Mouse (Mus musculus) lung, embryonic 16.5 days (tissue): ENCODE results near the gene Mrpl12. TPM values are rescaled to one million over a fixed set of nuclear protein-coding genes. Genes with fewer than 3 reads are reported as not detected.
A peak's percentile ranks its signal among the peaks of the same experiment; 100 is the strongest.

Experiments
- ATAC-seq: fragments of 200-750 bp; cut with Nextera tagmentation; 2 replicates; pipeline ENCODE4 v1.8.0; 2017; ENCODE audit warnings: low read depth, mild to moderate bottlenecking, moderate library complexity
- H3K27ac ChIP-seq: fragments of 300-500 bp; sonication (generic); 2 replicates; pipeline ENCODE4 v1.5.1; 2014; ENCODE audit warnings: mild to moderate bottlenecking, control low read depth, low read length
- H3K27me3 ChIP-seq: fragments of 300-500 bp; sonication (generic); 2 replicates; pipeline ENCODE4 v1.6.1; 2014; ENCODE audit warnings: low read depth, low read length, mixed read lengths; ENCODE audit not compliant: control insufficient read depth, insufficient read depth
- H3K36me3 ChIP-seq: fragments of 300-500 bp; sonication (generic); 2 replicates; pipeline ENCODE4 v1.6.1; 2014; ENCODE audit warnings: low read length; ENCODE audit not compliant: control insufficient read depth, insufficient read depth
- H3K4me1 ChIP-seq: fragments of 300-500 bp; sonication (generic); replicated peaks from 2 replicates; pipeline ENCODE4 v1.6.1; 2014; ENCODE audit warnings: low read length, mixed read lengths; ENCODE audit not compliant: control insufficient read depth, insufficient read depth
- H3K4me2 ChIP-seq: fragments of 300-500 bp; sonication (generic); 2 replicates; pipeline ENCODE4 v1.6.1; 2014; ENCODE audit warnings: low read depth, low read length, control low read depth
- H3K4me3 ChIP-seq: fragments of 300-500 bp; sonication (generic); 2 replicates; pipeline ENCODE4 v1.5.1; 2014; ENCODE audit warnings: mild to moderate bottlenecking, low read length, control low read depth
- H3K9ac ChIP-seq: fragments of 300-500 bp; sonication (generic); 2 replicates; pipeline ENCODE4 v1.6.1; 2014; ENCODE audit warnings: low read length, control low read depth
- H3K9me3 ChIP-seq: fragments of 300-500 bp; sonication (generic); 2 replicates; pipeline ENCODE4 v1.6.1; 2016; ENCODE audit warnings: low read length; ENCODE audit not compliant: control insufficient read depth
- WGBS: fragments of 180-500 bp; shearing (Covaris S2); extraction: QIAGEN DNeasy Blood & Tissue Kit; methylation state at CpG from one replicate; pipeline ENCODE4 v1.1.7; 2014; 5-methylcytosine and 5-hydroxymethylcytosine counted together
- polyA plus RNA-seq: library from polyadenylated mRNA; unstranded; fragments of >200 nt; fragmentation: Nextera tagmentation; extraction: Ambion mirVana; gene quantifications from 2 replicates; pipeline ENCODE4 v1.2.1, GENCODE M21; 2015

Mrpl12 gene
- polyA plus RNA-seq, 1 experiment from 2014 or later, result 117 TPM

GRCm38 (mm10) chr11:120467051-120467735 is 17.2 kb upstream of the Mrpl12 start, which contains the start of gene Arl16:
Arl16 (minus strand) TSS chr11:120467607.
- Histone ChIP-seq H3K27me3 (no peaks in the 10 kb centered on the region), H3K4me1 (peaks cover 16% of the 10 kb centered on the region), H3K4me3 (peak within 1 kb of the TSS; percentile 96), H3K9ac (peak within 1 kb of the TSS; percentile 90), H3K36me3 (peaks cover 10% of the 10 kb centered on the region), H3K4me2 (peak within 1 kb of the TSS; percentile 94), H3K9me3 (no peaks in the 10 kb centered on the region), H3K27ac (peak within 1 kb of the TSS; percentile 65)
- under 1% methylated on average over 51 of the region's 54 CpGs for WGBS
- ATAC-seq, result peak; percentile 100

- Histone ChIP-seq H3K9me3 (no peaks in the 10 kb centered on the region), H3K4me3 (peak overlapping the region; percentile 96), H3K4me2 (peak overlapping the region; percentile 92), H3K9ac (peak overlapping the region; percentile 90), H3K27ac (peak overlapping the region; percentile 33; the same call in 1 of the 2 replicates), H3K27me3 (no peaks in the 10 kb centered on the region), H3K4me1 (peaks cover 16% of the 10 kb centered on the region), H3K36me3 (peaks cover 10% of the 10 kb centered on the region)
- ATAC-seq, result no peak
- under 1% methylated on average over 33 of the region's 33 CpGs for WGBS
Measured at GRCm38 (mm10) chr11:120467736-120468092, 16.7 kb upstream of the Mrpl12 start.

- Histone ChIP-seq H3K9me3 (no peaks in the 10 kb centered on the region), H3K4me1 (peaks cover 7% of the 10 kb centered on the region), H3K9ac (no peak overlapping the region), H3K4me3 (no peak overlapping the region), H3K4me2 (no peak overlapping the region), H3K36me3 (peaks cover 27% of the 10 kb centered on the region), H3K27ac (no peak overlapping the region), H3K27me3 (no peaks in the 10 kb centered on the region)
- no peak for ATAC-seq
- WGBS, result 91% methylated on average over 6 of the region's 6 CpGs
Measured at GRCm38 (mm10) chr11:120472052-120472451, 12.4 kb upstream of the Mrpl12 start.

- H3K27ac ChIP-seq, result peak overlapping the region; percentile 68; the same call in 1 of the 2 replicates
- no peak for ATAC-seq
- WGBS, result 81% methylated on average over 7 of the region's 7 CpGs
- peak overlapping the region; percentile 89 for H3K9ac ChIP-seq
- H3K36me3 ChIP-seq, result peaks cover 41% of the 10 kb centered on the region
- H3K4me3 ChIP-seq, result peak overlapping the region; percentile 96
- peaks cover 15% of the 10 kb centered on the region for H3K4me1 ChIP-seq
- no peaks in the 10 kb centered on the region for H3K27me3 ChIP-seq
- peak overlapping the region; percentile 95 for H3K4me2 ChIP-seq
- H3K9me3 ChIP-seq, result no peaks in the 10 kb centered on the region
Measured at GRCm38 (mm10) chr11:120483448-120483934, 922 bp upstream of the Mrpl12 start.

GRCm38 (mm10) chr11:120485251-120485650 is 838 bp downstream of the Mrpl12 start:
- Histone ChIP-seq H3K27me3 (no peaks in the 10 kb centered on the region), H3K9ac (peak overlapping the region; percentile 89), H3K36me3 (peaks cover 26% of the 10 kb centered on the region), H3K27ac (no peak overlapping the region), H3K4me2 (peak overlapping the region; percentile 95), H3K4me3 (peak overlapping the region; percentile 96), H3K9me3 (no peaks in the 10 kb centered on the region), H3K4me1 (peaks cover 19% of the 10 kb centered on the region)
- WGBS, result 5% methylated on average over 10 of the region's 10 CpGs
- no peak for ATAC-seq

- H3K9me3 ChIP-seq, result no peaks in the 10 kb centered on the region
- H3K27me3 ChIP-seq, result no peaks in the 10 kb centered on the region
- H3K36me3 ChIP-seq, result peaks cover 11% of the 10 kb centered on the region
- ATAC-seq, result no peak
- WGBS, result 71% methylated on average over 4 of the region's 4 CpGs
- H3K9ac ChIP-seq, result no peak overlapping the region
- no peak overlapping the region for H3K27ac ChIP-seq
- H3K4me2 ChIP-seq, result no peak overlapping the region
- H3K4me1 ChIP-seq, result peaks cover 34% of the 10 kb centered on the region
- H3K4me3 ChIP-seq, result no peak overlapping the region
Measured at GRCm38 (mm10) chr11:120488516-120488915, 4.1 kb downstream of the Mrpl12 start.

- H3K4me3 ChIP-seq, result no peak overlapping the region
- H3K9ac ChIP-seq, result no peak overlapping the region
- H3K27me3 ChIP-seq, result no peaks in the 10 kb centered on the region
- peaks cover 11% of the 10 kb centered on the region for H3K36me3 ChIP-seq
- ATAC-seq, result peak; percentile 26
- 54% methylated on average over 4 of the region's 4 CpGs for WGBS
- H3K27ac ChIP-seq, result no peak overlapping the region
- no peak overlapping the region for H3K4me2 ChIP-seq
- peaks cover 29% of the 10 kb centered on the region for H3K4me1 ChIP-seq
- H3K9me3 ChIP-seq, result no peaks in the 10 kb centered on the region
Measured at GRCm38 (mm10) chr11:120489054-120489761, 4.8 kb downstream of the Mrpl12 start.

- no peak overlapping the region for H3K4me3 ChIP-seq
- H3K9ac ChIP-seq, result peak overlapping the region; percentile 89
- H3K4me1 ChIP-seq, result peaks cover 25% of the 10 kb centered on the region
- no peaks in the 10 kb centered on the region for H3K27me3 ChIP-seq
- peaks cover 17% of the 10 kb centered on the region for H3K36me3 ChIP-seq
- no peaks in the 10 kb centered on the region for H3K9me3 ChIP-seq
- peak overlapping the region; percentile 86 for H3K27ac ChIP-seq
- ATAC-seq, result no peak
- 31% methylated on average over 4 of the region's 4 CpGs for whole genome bisulfite sequencing
- peak overlapping the region; percentile 87; the same call in 1 of the 2 replicates for H3K4me2 ChIP-seq
Measured at GRCm38 (mm10) chr11:120490291-120491046, 6.1 kb downstream of the Mrpl12 start.
